Mouse (Mus musculus) gonadal fat pad, adult 2 months (tissue): ENCODE data around the gene Hmces. TPM values are rescaled to one million over a fixed set of nuclear protein-coding genes. Genes with fewer than 3 reads are reported as not detected.
"Not testable (repeated sequence)": the region's sequence is repeated elsewhere in the genome, so short reads cannot be mapped to it uniquely, and the experiment has no call there.

Source experiments
- DNase-seq: peaks from one replicate; pipeline ENCODE4 v3.0.0-alpha.2; 2012; ENCODE audit warnings: low read depth
- polyA plus RNA-seq: library from polyadenylated mRNA; depleted of rRNA; stranded (reverse); fragments of >200 nt; gene quantifications from 2 replicates; pipeline ENCODE4 v1.2.3, GENCODE M21; 2012; rRNA removed

Hmces gene
- polyA plus RNA-seq, 1 experiment, result 26.2 TPM

GRCm38 (mm10) chr6:87914326-87915102 lies 779 bp downstream of the Hmces start:
- no peak for DNase-seq

GRCm38 (mm10) chr6:87915939-87916338 lies 2.2 kb downstream of the Hmces start:
- no peak for DNase-seq

GRCm38 (mm10) chr6:87921201-87921600 lies 7.5 kb downstream of the Hmces start:
- no peak for DNase-seq

- no peak for DNase-seq
These were observed 9.9 kb downstream of the Hmces start for GRCm38 (mm10) chr6:87923624-87924023.

- DNase-seq, result no peak
These were observed 21.3 kb downstream of the Hmces start for GRCm38 (mm10) chr6:87935037-87935436.

- no peak for DNase-seq
These were observed 23.5 kb downstream of the Hmces start for GRCm38 (mm10) chr6:87937178-87937788.

GRCm38 (mm10) chr6:87938941-87939340 lies 25.2 kb downstream of the Hmces start:
- no peak for DNase-seq

GRCm38 (mm10) chr6:87942179-87942578 lies 28.4 kb downstream of the Hmces start:
- no peak for DNase-seq

- DNase-seq, result not testable (repeated sequence)
These were observed 48.7 kb downstream of the Hmces start for GRCm38 (mm10) chr6:87962457-87962856.

- no peak for DNase-seq
These were observed 56.3 kb downstream of the Hmces start for GRCm38 (mm10) chr6:87970041-87970440.

GRCm38 (mm10) chr6:87979728-87980127 lies 66.0 kb downstream of the Hmces start:
- DNase-seq, result no peak

GRCm38 (mm10) chr6:87980374-87981029 lies 66.8 kb downstream of the Hmces start:
- DNase-seq, result no peak

GRCm38 (mm10) chr6:87981030-87981485 lies 67.3 kb downstream of the Hmces start:
- no peak for DNase-seq

GRCm38 (mm10) chr6:87981547-87982256 lies 68.0 kb downstream of the Hmces start, which contains the start of gene H1fx:
Gene H1fx (minus strand): TSS chr6:87981637.
- no peak for DNase-seq

- no peak for DNase-seq
These were observed 68.8 kb downstream of the Hmces start for GRCm38 (mm10) chr6:87982506-87982905.

Other genes starting within 250 kb of the Hmces start
- 4.2 and 4.4 TPM in 2 replicates for gene Aplf, start 241.7 kb upstream of the Hmces start, polyA plus RNA-seq
- 2.9 and 6.2 TPM in 2 replicates for gene Efcc1, start 183.1 kb upstream of the Hmces start, polyA plus RNA-seq
- 8.7 TPM in 2 replicates for gene Gp9, start 135.9 kb upstream of the Hmces start, polyA plus RNA-seq
- gene Rab43, start 101.8 kb upstream of the Hmces start, polyA plus RNA-seq, result 46.8 and 50.8 TPM in 2 replicates
- gene Gm45140, start 78.1 kb upstream of the Hmces start, polyA plus RNA-seq, result 1.1 and 1.3 TPM in 2 replicates
- gene Isy1, start 75.1 kb upstream of the Hmces start, polyA plus RNA-seq, result 25.3 and 25.8 TPM in 2 replicates
- gene Cnbp, start 62.8 kb upstream of the Hmces start, polyA plus RNA-seq, result 256 and 292 TPM in 2 replicates
- gene Copg1, start 26.1 kb upstream of the Hmces start, polyA plus RNA-seq, result 56.6 and 104 TPM in 2 replicates
- 7.7 and 15.5 TPM in 2 replicates for gene H1fx, start 67.7 kb downstream of the Hmces start, polyA plus RNA-seq
- 224 and 272 TPM in 2 replicates for gene Rab7, start 131.3 kb downstream of the Hmces start, polyA plus RNA-seq
- gene Rpn1, start 170.5 kb downstream of the Hmces start, polyA plus RNA-seq, result 250 and 301 TPM in 2 replicates